Mouse (Mus musculus): ENCODE data around the gene Lrp5.
"Not testable (repeated sequence)": the region's sequence is repeated elsewhere in the genome, so short reads cannot be mapped to it uniquely, and the experiment has no call there.

The Lrp5 gene

GRCm38 (mm10) chr19:3695471-3695870, 9.1 kb upstream of the Lrp5 start:
- no peak for DNase-seq (ENCODE audit: low spot score)

- no peak for DNase-seq (ENCODE audit: low spot score)
These were observed 8.6 kb upstream of the Lrp5 start for GRCm38 (mm10) chr19:3695006-3695405.

GRCm38 (mm10) chr19:3694476-3694875, 8.1 kb upstream of the Lrp5 start:
- no peak for DNase-seq (ENCODE audit: low spot score)

- DNase-seq (ENCODE audit: low spot score): no peak
These were observed 6.2 kb upstream of the Lrp5 start for GRCm38 (mm10) chr19:3692414-3693145.

GRCm38 (mm10) chr19:3691337-3691736, 5.0 kb upstream of the Lrp5 start:
- DNase-seq (ENCODE audit: low spot score): no peak

GRCm38 (mm10) chr19:3687676-3688171, 1.4 kb upstream of the Lrp5 start:
- no peak for DNase-seq (ENCODE audit: low spot score)

- DNase-seq (ENCODE audit: low spot score): peak; percentile 44
These were observed 651 bp downstream of the Lrp5 start for GRCm38 (mm10) chr19:3685611-3686214.

- DNase-seq (ENCODE audit: low spot score): no peak
These were observed 1.3 kb downstream of the Lrp5 start for GRCm38 (mm10) chr19:3684957-3685580.

GRCm38 (mm10) chr19:3684414-3684813, 1.9 kb downstream of the Lrp5 start:
- DNase-seq (ENCODE audit: low spot score): no peak

- peak; percentile 61 for DNase-seq (ENCODE audit: low spot score)
These were observed 4.9 kb downstream of the Lrp5 start for GRCm38 (mm10) chr19:3681310-3681934.

- no peak for DNase-seq (ENCODE audit: low spot score)
These were observed 5.6 kb downstream of the Lrp5 start for GRCm38 (mm10) chr19:3680732-3681131.

GRCm38 (mm10) chr19:3674122-3674855, 12.1 kb downstream of the Lrp5 start:
- DNase-seq (ENCODE audit: low spot score): no peak

- DNase-seq (ENCODE audit: low spot score): no peak
These were observed 13.2 kb downstream of the Lrp5 start for GRCm38 (mm10) chr19:3673149-3673548.

- no peak for DNase-seq (ENCODE audit: low spot score)
These were observed 17.3 kb downstream of the Lrp5 start for GRCm38 (mm10) chr19:3669100-3669499.

- no peak for DNase-seq (ENCODE audit: low spot score)
These were observed 17.8 kb downstream of the Lrp5 start for GRCm38 (mm10) chr19:3668551-3668950.

- DNase-seq (ENCODE audit: low spot score): no peak
These were observed 18.4 kb downstream of the Lrp5 start for GRCm38 (mm10) chr19:3667979-3668378.

- DNase-seq (ENCODE audit: low spot score): no peak
These were observed 19.0 kb downstream of the Lrp5 start for GRCm38 (mm10) chr19:3667155-3667895.

- DNase-seq (ENCODE audit: low spot score): no peak
These were observed 19.7 kb downstream of the Lrp5 start for GRCm38 (mm10) chr19:3666632-3667031.

- DNase-seq (ENCODE audit: low spot score): no peak
These were observed 20.9 kb downstream of the Lrp5 start for GRCm38 (mm10) chr19:3665510-3665909.

- DNase-seq (ENCODE audit: low spot score): no peak
These were observed 28.4 kb downstream of the Lrp5 start for GRCm38 (mm10) chr19:3657947-3658346.

GRCm38 (mm10) chr19:3657065-3657464, 29.3 kb downstream of the Lrp5 start:
- not testable (repeated sequence) for DNase-seq (ENCODE audit: low spot score)
